Mouse (Mus musculus) cerebellum, postnatal 14 days (tissue): Measurements from ENCODE around the gene Spdef.

Source experiments
- DNase-seq, 2 experiments: peaks; one replicate each; pipeline ENCODE4 v3.0.0; 2021; ENCODE audit warnings: mixed read lengths in 2 of 2

Gene Spdef

GRCm38 (mm10) chr17:27677756-27678155 is 51.0 kb downstream of the Spdef start:
- no peak for DNase-seq

GRCm38 (mm10) chr17:27676270-27676669 is 52.5 kb downstream of the Spdef start:
- no peak for DNase-seq

- DNase-seq = peak; percentile 41 to 61
Measured at GRCm38 (mm10) chr17:27675453-27675852, 53.3 kb downstream of the Spdef start.

- no peak for DNase-seq
Measured at GRCm38 (mm10) chr17:27673945-27674344, 54.8 kb downstream of the Spdef start.

- no peak for DNase-seq
Measured at GRCm38 (mm10) chr17:27671720-27672119, 57.0 kb downstream of the Spdef start.
